Mouse (Mus musculus) pancreas, adult 10 weeks (tissue): Measurements from ENCODE around the gene Ankra2. TPM values are rescaled to one million over a fixed set of nuclear protein-coding genes. Genes with fewer than 3 reads are reported as not detected.

Experiments
- polyA plus RNA-seq: library from polyadenylated mRNA; stranded (reverse); fragments of 350-450 nt; fragmentation: Illumina TruSeq; extraction: RNeasy Lipid Tissue Mini Kit (QIAGEN cat#74804); gene quantifications from one replicate; pipeline ENCODE4 v1.2.3, GENCODE M21; 2015; ENCODE audit warnings: low read depth, low replicate concordance; ENCODE audit not compliant: insufficient read depth

The Ankra2 gene
- polyA plus RNA-seq = 7.5 TPM

DNA sequence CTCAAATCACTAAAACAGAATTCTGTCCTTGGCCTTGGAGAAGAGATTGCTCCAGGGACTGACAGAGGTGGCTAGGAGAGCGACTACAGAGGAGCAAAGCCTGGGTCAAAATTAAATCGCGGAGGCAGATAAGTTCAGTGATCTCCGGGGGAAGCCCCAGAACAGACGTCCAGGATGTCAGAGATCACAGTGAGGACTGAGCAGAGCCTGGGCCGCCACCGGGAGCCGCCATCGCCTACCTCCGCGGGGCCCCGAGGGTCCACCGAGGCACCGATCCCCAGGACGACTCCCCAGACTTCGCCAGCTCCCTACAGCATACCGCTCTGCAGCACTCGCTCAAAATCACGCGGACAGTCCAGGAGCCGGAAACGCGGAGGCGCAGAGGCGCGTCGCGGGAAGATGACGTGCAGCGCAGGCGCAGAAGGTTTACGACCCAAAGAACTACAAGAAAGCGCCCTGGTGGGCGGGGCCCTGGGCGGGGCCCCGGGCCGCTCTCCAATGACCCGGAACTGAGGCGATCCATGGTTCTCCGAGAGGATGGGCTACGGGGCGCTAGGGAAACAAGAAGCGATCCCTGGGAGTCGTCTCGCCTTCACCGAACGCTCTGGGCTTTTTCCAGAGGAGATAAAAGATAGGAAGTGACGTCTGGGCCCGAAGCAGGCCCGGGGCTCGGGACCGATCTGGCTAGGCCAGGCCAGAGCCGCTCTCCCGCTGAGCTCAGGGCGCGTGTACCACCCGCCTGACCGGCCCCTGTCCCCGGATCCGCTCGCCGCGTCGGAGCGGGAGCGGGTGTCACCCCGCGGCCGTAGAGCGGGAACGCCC is at the start of gene Ankra2, which contains the start of gene Utp15:
Ankra2 (plus strand) TSS at position 439 of the 822 bp plus-strand sequence.
Utp15 (minus strand) TSS at position 406 of the 822 bp plus-strand sequence.

DNA sequence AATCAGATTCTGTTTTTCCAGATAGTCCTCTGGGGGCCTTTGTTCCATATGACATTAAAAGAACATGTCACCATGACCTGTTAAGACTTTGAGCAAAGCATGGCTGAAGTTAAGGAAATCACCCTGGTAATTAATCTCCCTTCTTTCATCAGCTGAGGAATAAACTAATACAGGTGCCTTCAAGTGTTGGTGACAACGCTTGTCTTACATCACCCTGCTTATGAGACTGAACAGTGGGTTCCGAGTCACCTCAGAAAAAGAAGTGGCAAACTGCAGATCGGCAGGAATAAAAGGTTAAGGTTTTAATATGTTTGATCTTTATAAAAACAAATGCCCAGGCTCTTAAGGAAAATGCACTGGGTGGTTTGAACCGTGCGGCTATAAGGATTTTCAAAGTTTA is 16.8 kb downstream of the Ankra2 start, which contains the start of gene Gm21976:
Gm21976 (plus strand) TSS at position 202 of the 400 bp plus-strand sequence.

DNA sequence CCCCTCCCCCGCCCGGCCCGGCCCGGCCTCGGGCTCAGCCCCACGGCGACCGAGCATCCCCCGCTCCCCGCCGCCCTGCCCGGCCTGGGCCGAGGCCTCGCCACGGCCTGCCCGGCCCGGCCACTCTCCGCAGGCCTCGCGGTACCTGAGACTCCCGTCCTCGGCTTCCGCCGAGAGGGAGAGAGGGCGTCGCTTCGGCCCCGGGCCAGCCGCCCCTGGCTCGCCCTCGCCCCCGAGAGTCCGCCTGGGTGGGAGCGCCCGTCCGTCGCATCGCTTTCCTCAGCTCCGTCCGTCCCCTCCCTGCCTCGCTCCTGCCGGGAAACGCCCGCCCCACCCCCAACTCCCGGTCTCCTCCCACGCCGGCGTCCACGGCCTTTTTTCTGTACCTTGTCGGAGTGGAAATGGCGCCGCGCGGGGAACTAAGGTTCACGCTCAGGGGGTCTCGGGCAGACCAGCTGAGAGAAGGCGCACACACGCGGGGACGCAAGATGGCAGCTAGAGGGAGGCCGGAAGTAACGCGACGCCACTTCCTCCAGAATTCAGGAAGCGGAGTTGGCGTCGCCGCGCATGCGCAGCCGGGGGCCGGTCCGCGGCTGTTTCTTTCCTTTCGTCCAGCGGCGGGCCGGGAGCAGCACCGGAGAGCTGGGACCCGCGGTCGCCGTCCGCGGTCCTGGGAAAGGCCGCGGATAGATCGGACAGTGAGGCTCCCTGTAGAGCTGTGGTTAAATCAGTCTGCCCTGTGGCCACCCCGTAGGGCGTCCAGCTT is 53.8 kb downstream of the Ankra2 start, which contains the start of gene Btf3:
Btf3 (minus strand) TSS at position 527 of the 766 bp plus-strand sequence.

Other genes with a start within 250 kb of the Ankra2 start
- gene Arhgef28, start 56.6 kb upstream of the Ankra2 start, polyA plus RNA-seq = 3.8 TPM
- 3.9 TPM for gene Utp15, start within 50 bp of the Ankra2 start, polyA plus RNA-seq
- not detected for gene Gm21976, start 16.8 kb downstream of the Ankra2 start, polyA plus RNA-seq
- 100 TPM for gene Btf3, start 53.9 kb downstream of the Ankra2 start, polyA plus RNA-seq
- not detected for gene Foxd1, start 91.2 kb downstream of the Ankra2 start, polyA plus RNA-seq
- not detected for gene Gm10320, start 228.9 kb downstream of the Ankra2 start, polyA plus RNA-seq